Mouse (Mus musculus) CH12.LX (cell line): ENCODE data around the gene Hist1h3c. TPM values are rescaled to one million over a fixed set of nuclear protein-coding genes. Genes with fewer than 3 reads are reported as not detected.

Experiments
- DNase-seq: peaks from one replicate; pipeline ENCODE4 v3.0.0-alpha.2; 2013; ENCODE audit errors: extremely low read depth
- H3K27ac ChIP-seq: 2 replicates; pipeline ENCODE4 v1.5.1; 2012; ENCODE audit warnings: low read depth, mild to moderate bottlenecking, control low read depth, moderate library complexity; ENCODE audit not compliant: insufficient read depth
- H3K27me3 ChIP-seq: replicated peaks from 2 replicates; pipeline ENCODE3; 2012; ENCODE audit warnings: inconsistent platforms
- H3K36me3 ChIP-seq, 2 experiments: replicated peaks in 1 of 2; 2 replicates each; pipeline versions ENCODE3 to v1.6.1; 2012; ENCODE audit warnings: inconsistent platforms in 1 of 2, low read length in 1 of 2, mild to moderate bottlenecking in 1 of 2, mixed read lengths in 1 of 2, moderate library complexity in 1 of 2; ENCODE audit not compliant: control insufficient read depth in 1 of 2, insufficient read depth in 1 of 2
- H3K4me1 ChIP-seq, 2 experiments: 2 replicates each; pipeline ENCODE4 v1.6.1; 2012; ENCODE audit warnings: inconsistent platforms in 1 of 2, moderate library complexity in 1 of 2; ENCODE audit not compliant: insufficient read depth in 2 of 2, control insufficient read depth in 1 of 2
- H3K4me2 ChIP-seq: 2 replicates; pipeline ENCODE4 v1.6.1; 2012; ENCODE audit warnings: low read depth, mild to moderate bottlenecking, control low read depth; ENCODE audit not compliant: poor library complexity, insufficient read depth, severe bottlenecking
- H3K4me3 ChIP-seq, 3 experiments: fragments of 150-350 bp in 1 of 3; sonication (generic) in 1 of 3; replicated peaks in 1 of 3; 2 replicates each; pipeline versions ENCODE3 to v1.5.1; 2011 to 2012; ENCODE audit warnings: low read depth in 2 of 3, low read length in 2 of 3, mild to moderate bottlenecking in 2 of 3, moderate library complexity in 2 of 3, control low read depth in 1 of 3, improper control_type of control experiment in 1 of 3, inconsistent platforms in 1 of 3, mixed read lengths in 1 of 3; ENCODE audit not compliant: poor library complexity in 1 of 3
- H3K79me2 ChIP-seq: replicated peaks from 2 replicates; pipeline ENCODE4 v1.6.1; 2012; ENCODE audit warnings: mild to moderate bottlenecking, moderate library complexity; ENCODE audit not compliant: control insufficient read depth, poor library complexity, insufficient read depth, severe bottlenecking; ENCODE audit errors: extremely low read depth
- H3K9ac ChIP-seq: 2 replicates; pipeline ENCODE4 v1.6.1; 2012; ENCODE audit warnings: low read depth, mild to moderate bottlenecking, control low read depth, moderate library complexity; ENCODE audit not compliant: insufficient read depth
- H3K9me3 ChIP-seq: replicated peaks from 2 replicates; pipeline ENCODE3; 2012; ENCODE audit warnings: low read length, inconsistent platforms, mixed read lengths
- BHLHE40 ChIP-seq: IDR thresholded peaks from 2 replicates; pipeline ENCODE4 v1.6.1; 2011; ENCODE audit warnings: mild to moderate bottlenecking, low read depth, low read length, improper control_type of control experiment
- CHD2 ChIP-seq: IDR thresholded peaks from 2 replicates; pipeline ENCODE4 v1.6.1; 2011; ENCODE audit warnings: low read length, improper control_type of control experiment
- E2F4 ChIP-seq: IDR thresholded peaks from 2 replicates; pipeline ENCODE4 v1.6.1; 2011; ENCODE audit warnings: low read depth, low read length, improper control_type of control experiment; ENCODE audit not compliant: insufficient replicate concordance
- ELF1 ChIP-seq: IDR thresholded peaks from 2 replicates; pipeline ENCODE4 v1.6.1; 2014; ENCODE audit warnings: low read depth, mild to moderate bottlenecking, inconsistent platforms, low read length, improper control_type of control experiment
- GABPA ChIP-seq: IDR thresholded peaks from 2 replicates; pipeline ENCODE4 v1.6.1; 2012; ENCODE audit warnings: low read depth, low read length, improper control_type of control experiment, inconsistent platforms; ENCODE audit not compliant: insufficient replicate concordance
- HCFC1 ChIP-seq: IDR thresholded peaks from 2 replicates; pipeline ENCODE4 v1.6.1; 2012; ENCODE audit warnings: low read depth, mild to moderate bottlenecking, inconsistent platforms, low read length, improper control_type of control experiment
- JUND ChIP-seq: conservative IDR thresholded peaks from 2 replicates; pipeline ENCODE4 v1.6.1; 2011; ENCODE audit warnings: low read depth, low read length, improper control_type of control experiment
- KAT2A ChIP-seq: IDR thresholded peaks from 2 replicates; pipeline ENCODE4 v1.6.1; 2012; ENCODE audit warnings: low read length, improper control_type of control experiment, inconsistent platforms; ENCODE audit not compliant: insufficient replicate concordance
- MAFK ChIP-seq: IDR thresholded peaks from 2 replicates; pipeline ENCODE4 v1.6.1; 2011; ENCODE audit warnings: low read length, improper control_type of control experiment; ENCODE audit not compliant: insufficient replicate concordance
- MAZ ChIP-seq: IDR thresholded peaks from 2 replicates; pipeline ENCODE4 v1.6.1; 2012; ENCODE audit warnings: low read depth, mild to moderate bottlenecking, inconsistent platforms, low read length, improper control_type of control experiment, moderate library complexity
- MEF2A ChIP-seq: IDR thresholded peaks from 2 replicates; pipeline ENCODE4 v1.6.1; 2014; ENCODE audit warnings: low read depth, mild to moderate bottlenecking, inconsistent platforms, low read length, improper control_type of control experiment, borderline replicate concordance
- MXI1 ChIP-seq: IDR thresholded peaks from 2 replicates; pipeline ENCODE4 v1.6.1; 2011; ENCODE audit warnings: mild to moderate bottlenecking, low read depth, low read length, improper control_type of control experiment
- MYC ChIP-seq: IDR thresholded peaks from 2 replicates; pipeline ENCODE4 v1.6.1; 2011; ENCODE audit warnings: low read depth, mild to moderate bottlenecking, improper control_type of control experiment, low read length
- PAX5 ChIP-seq: IDR thresholded peaks from 2 replicates; pipeline ENCODE4 v1.6.1; 2012; ENCODE audit warnings: low read length, inconsistent platforms, mixed read lengths
- POLR2A ChIP-seq: IDR thresholded peaks from 2 replicates; pipeline ENCODE4 v1.6.1; 2011; ENCODE audit warnings: low read depth, mild to moderate bottlenecking, improper control_type of control experiment, low read length
- RAD21 ChIP-seq: IDR thresholded peaks from 2 replicates; pipeline ENCODE4 v1.6.1; 2011; ENCODE audit warnings: low read depth, mild to moderate bottlenecking, low read length, improper control_type of control experiment, moderate library complexity
- RCOR1 ChIP-seq: conservative IDR thresholded peaks from 2 replicates; pipeline ENCODE4 v1.6.1; 2012; ENCODE audit warnings: low read depth, mild to moderate bottlenecking, inconsistent platforms, low read length, improper control_type of control experiment
- SIN3A ChIP-seq: IDR thresholded peaks from 2 replicates; pipeline ENCODE4 v1.6.1; 2012; ENCODE audit warnings: low read length, improper control_type of control experiment, inconsistent platforms
- TCF12 ChIP-seq: IDR thresholded peaks from 2 replicates; pipeline ENCODE4 v1.6.1; 2014; ENCODE audit warnings: low read depth, mild to moderate bottlenecking, inconsistent platforms, low read length, improper control_type of control experiment
- USF1 ChIP-seq: IDR thresholded peaks from 2 replicates; pipeline ENCODE4 v1.6.1; 2014; ENCODE audit warnings: low read depth, mild to moderate bottlenecking, inconsistent platforms, low read length, improper control_type of control experiment
- ZC3H11A ChIP-seq: IDR thresholded peaks from 2 replicates; pipeline ENCODE4 v1.6.1; 2012; ENCODE audit warnings: low read depth, mild to moderate bottlenecking, inconsistent platforms, low read length, improper control_type of control experiment
- dilution Hi-C: fragments of 300-500 bp; cut with MboI; formaldehyde crosslinking; loops from 2 replicates; pipeline ENCODE4 v1.14.3; 2020; ENCODE audit warnings: low sequenced_read_pairs; ENCODE audit not compliant: extremely low pct_unique_long_range_greater_than_20kb, extremely low pct_ligation_motif_present
- in situ Hi-C: fragments of 300-500 bp; cut with MboI; formaldehyde crosslinking; loops from 3 replicates; pipeline ENCODE4 v1.14.3; 2019; ENCODE audit warnings: low sequenced_read_pairs, low pct_ligation_motif_present, low pct_unique_long_range_greater_than_20kb, mixed read lengths
- polyA plus RNA-seq: library from polyadenylated mRNA; unstranded; fragments of >175 nt; gene quantifications from 2 replicates; pipeline ENCODE4 v1.2.1, GENCODE M21; 2012; ENCODE audit warnings: low read depth; ENCODE audit not compliant: insufficient read length
- total RNA-seq, 2 experiments: library from RNA; depleted of rRNA; stranded (reverse); fragments of 300-350 nt in 1 of 2; fragments of >200 nt in 1 of 2; gene quantifications; 2 replicates each; pipeline ENCODE4 v1.2.3; 2012 to 2014

The Hist1h3c gene
- total and polyA plus RNA-seq, 3 experiments: 7.3 to 1,847 (median 73.1) TPM

DNA sequence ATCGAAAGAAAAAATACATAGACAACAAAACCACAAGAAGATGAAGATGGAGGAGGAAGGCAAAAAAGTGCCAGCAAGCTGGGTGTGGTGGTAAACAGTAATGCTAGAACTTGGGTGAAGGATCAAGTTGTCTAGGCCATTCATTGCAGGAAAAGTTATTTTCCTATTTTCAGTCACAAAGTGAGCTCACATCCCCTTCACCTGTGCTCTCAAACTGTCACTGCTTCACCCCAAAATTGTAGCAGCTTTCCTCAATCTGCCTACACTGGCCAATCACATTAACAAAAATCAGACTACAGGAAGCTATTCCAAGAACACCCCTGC, 14.5 kb upstream of the Hist1h3c start (continued):
- TF ChIP-seq USF1 (no peak), HCFC1 (0 out of 2 replicates have a peak, but pooled peaks have one; percentile 5), POLR2A (no peak; the same call in 1 of the 2 replicates), RAD21 (no peak), MEF2A (no peak), PAX5 (no peak), CHD2 (0 out of 2 replicates have a peak, but pooled peaks have one; percentile 10), ZC3H11A (no peak), SIN3A (peak; percentile 40; the same call in 1 of the 2 replicates), MAFK (no peak), RCOR1 (peak; percentile 29; the same call in 1 of the 2 replicates), KAT2A (0 out of 2 replicates have a peak, but pooled peaks have one; percentile 33), BHLHE40 (0 out of 2 replicates have a peak, but pooled peaks have one; percentile 28), MYC (no peak; the same call in 1 of the 2 replicates), E2F4 (0 out of 2 replicates have a peak, but pooled peaks have one; percentile 40), TCF12 (no peak)

DNA sequence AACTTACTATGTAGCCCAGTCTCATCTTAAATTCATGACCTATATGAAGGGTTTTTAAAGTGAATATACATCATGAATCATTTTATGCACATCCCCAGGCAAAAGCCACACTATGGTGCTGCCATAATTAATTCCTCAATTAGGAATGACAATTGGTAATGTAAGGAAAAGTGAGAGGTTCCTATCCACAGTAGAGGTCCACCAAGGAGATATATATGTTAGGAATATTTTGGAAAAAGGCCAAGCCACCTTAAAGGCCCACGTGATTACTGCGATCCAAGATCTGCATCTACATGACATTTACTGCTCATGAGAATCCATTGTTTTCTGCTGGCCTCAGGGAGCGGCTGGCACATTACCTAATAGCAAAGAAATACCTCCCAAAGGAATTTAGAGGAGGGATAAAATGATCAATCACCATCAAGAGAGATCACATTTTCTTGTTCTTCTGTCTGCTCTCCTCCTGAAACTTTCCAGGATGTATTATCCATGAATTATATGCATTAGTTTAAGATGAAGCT, 13.9 kb upstream of the Hist1h3c start:
- Histone ChIP-seq H3K4me2 (no peak overlapping the region), H3K36me3 (no peaks in the 10 kb centered on the region), H3K27ac (no peak overlapping the region; the same call in 1 of the 2 replicates), H3K4me1 (peaks cover 3 to 51% of the 10 kb centered on the region in 2 experiments; a peak in 3 of 4 replicates), H3K9ac (peak overlapping the region; percentile 32; the same call in 1 of the 2 replicates), H3K27me3 (no peaks in the 10 kb centered on the region), H3K4me3 (no peak overlapping the region), H3K79me2 (no peaks in the 10 kb centered on the region), H3K9me3 (no peaks in the 10 kb centered on the region)
- in situ Hi-C loops: loop anchor here (25.0 kb wide), 1 partner anchor 1722 kb away; the partner anchor contains the start of genes Hist1h2ag, Hist1h2ah, Hist1h2bj and Hist1h2bk
- TF ChIP-seq MYC (no peak), MXI1 (no peak), ELF1 (no peak), GABPA (no peak), HCFC1 (no peak), E2F4 (no peak), TCF12 (no peak), RAD21 (no peak), MAFK (no peak), BHLHE40 (no peak), JUND (no peak), MAZ (no peak), USF1 (no peak)
- DNase-seq: no peak
- dilution Hi-C loops: no loop called here
